Mouse (Mus musculus) left cerebral cortex, adult 9 months (tissue): ENCODE data around the gene Frrs1.

Experiments used
- DNase-seq, 2 experiments: peaks; one replicate each; pipeline ENCODE4 v3.0.0; 2022; ENCODE audit warnings: low spot score in 2 of 2

Gene Frrs1

GRCm38 (mm10) chr3:116906596-116906995, 47.3 kb downstream of the Frrs1 start:
- DNase-seq: no peak

DNA sequence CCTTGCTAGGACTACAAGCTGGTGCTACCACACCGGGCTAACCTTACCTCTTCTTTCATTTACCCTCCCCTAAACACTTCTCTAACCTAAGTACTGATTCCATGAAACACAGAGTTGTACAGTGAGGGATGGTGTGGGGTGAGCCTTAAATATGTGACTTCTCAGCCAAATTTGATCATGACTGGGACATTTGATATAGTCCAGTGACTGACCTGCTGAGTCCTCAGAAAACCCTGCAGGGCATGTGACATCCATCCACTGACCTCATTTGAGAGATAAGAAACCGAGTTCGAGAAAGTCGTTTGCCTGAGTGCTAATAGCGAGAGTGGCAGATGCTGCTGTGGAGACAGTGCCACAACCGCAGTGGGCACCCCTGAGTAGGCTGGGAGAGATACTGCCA, 55.1 kb downstream of the Frrs1 start:
- no peak for DNase-seq

DNA sequence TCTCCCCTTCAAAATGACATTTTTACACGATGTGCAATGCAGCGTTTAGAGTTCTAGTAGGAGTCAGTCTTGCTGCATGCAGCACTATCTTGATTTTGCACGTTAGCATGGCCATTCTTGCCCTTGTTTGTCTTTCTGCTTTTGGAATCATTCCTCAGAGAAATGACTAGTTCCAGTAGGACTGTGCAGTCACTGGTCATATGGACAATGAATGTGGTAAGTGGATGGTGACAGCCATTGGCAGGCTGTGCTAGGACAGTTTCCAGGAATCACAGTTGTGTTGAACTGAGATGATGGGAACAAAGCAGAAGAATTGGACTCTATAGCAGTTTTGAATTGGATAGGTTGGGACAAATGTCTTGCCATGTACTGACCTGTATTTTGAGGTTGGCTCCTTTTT, 55.7 kb downstream of the Frrs1 start:
- DNase-seq: no peak

- no peak for DNase-seq
These were observed 57.8 kb downstream of the Frrs1 start for GRCm38 (mm10) chr3:116917016-116917415.

- no peak for DNase-seq
These were observed 62.3 kb downstream of the Frrs1 start for GRCm38 (mm10) chr3:116921535-116921934.

GRCm38 (mm10) chr3:116923042-116923441, 63.8 kb downstream of the Frrs1 start:
- no peak for DNase-seq

DNA sequence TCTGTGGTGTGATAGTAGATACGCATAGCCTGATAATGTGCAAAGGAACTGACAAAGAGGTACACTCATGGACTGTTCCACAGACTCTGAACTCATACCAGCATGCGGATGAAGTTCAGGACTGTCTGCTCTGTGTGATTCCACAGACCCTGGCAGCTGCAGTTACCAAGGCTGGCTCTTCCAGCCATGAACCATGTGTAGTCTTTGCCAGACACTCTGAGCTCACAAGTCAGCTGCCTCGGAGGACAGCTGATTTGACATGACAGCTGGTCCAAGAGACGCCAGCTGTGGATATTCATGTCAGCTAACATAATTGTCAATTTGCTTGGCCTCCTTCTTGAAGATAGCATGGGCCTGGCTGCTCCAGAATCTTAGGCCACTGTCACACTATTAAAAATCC, 69.7 kb downstream of the Frrs1 start:
- no peak for DNase-seq

DNA sequence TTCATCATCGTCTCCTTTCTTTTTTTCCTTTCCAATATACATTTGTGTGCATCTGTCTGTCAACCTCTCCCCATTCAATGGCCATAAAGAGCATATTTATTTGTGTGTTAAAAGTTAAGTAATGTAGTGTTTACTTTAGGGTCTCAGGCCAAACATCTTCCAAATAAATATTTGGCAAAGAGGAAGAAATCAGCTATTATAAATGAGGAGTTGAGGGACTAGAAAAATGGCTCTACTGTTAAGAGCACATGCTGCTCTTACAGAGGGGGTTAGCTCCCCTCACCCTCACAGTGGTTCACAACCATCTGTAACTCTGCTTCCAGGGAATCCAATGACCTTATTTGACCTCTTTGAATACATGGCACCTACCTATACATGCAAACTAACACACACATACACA, 73.9 kb downstream of the Frrs1 start:
- no peak for DNase-seq

DNA sequence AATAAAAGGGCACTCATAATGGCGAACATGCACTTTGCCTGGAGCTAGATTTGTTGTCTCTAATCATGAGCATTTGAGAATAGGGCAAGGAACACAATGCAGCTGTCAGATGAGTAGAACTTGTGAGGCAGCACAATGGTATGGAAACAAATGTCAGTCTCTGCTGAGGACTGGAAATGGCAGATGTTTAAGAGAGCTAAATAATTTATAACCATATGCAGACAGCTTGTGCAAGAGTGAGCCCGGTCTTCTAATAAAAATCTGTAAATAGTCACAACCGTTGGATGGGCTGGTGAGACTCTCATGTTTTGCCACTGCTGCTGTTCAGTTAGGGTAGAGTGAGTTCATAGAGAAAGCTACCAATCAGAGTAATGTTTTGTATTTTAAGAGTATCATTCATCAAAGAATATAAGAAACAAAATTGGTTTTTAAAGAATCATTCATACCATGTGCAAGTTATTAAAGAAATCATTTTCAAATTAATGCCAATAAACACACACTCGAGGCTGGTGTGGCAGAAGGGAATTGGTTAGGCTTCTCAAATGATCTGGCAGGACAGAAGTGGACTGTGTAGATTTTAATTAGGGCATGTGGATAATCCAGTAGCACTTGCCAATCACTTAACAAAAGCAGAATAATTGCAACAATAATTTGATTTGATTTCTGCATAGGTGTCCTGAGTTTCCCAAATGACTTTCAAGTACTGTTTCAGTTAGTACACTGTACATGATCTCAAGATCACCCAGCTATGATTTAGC, 77.8 kb downstream of the Frrs1 start:
- DNase-seq: no peak

- peak; percentile 25 to 66 for DNase-seq
These were observed 81.7 kb downstream of the Frrs1 start for GRCm38 (mm10) chr3:116940804-116941558.

DNA sequence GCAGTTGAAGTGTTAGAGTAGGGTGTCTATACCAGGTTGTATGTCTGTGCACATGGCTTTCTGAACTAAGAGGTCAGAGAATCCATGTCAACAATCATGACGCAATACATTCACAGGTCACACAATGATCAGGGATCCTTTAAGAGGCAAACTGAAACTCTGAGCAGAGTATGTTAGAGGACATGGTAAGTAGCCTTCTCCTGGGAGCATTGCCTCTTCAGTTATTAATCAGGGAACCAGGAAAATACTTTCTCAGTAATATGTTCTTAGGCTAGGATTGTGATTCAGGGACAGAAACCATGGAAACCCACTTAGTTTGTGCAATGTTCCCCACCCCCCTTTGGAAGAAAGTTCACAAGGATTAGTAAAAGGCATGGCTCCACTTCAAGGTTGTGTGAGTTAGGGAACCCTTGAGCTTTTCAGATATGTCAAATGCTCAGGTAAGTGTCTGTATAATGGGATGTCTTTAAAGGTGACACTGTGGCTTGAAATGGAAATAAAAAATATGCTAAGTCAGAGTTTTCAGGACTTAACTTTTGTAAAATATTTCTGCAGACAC, 82.4 kb downstream of the Frrs1 start:
- DNase-seq: no peak

DNA sequence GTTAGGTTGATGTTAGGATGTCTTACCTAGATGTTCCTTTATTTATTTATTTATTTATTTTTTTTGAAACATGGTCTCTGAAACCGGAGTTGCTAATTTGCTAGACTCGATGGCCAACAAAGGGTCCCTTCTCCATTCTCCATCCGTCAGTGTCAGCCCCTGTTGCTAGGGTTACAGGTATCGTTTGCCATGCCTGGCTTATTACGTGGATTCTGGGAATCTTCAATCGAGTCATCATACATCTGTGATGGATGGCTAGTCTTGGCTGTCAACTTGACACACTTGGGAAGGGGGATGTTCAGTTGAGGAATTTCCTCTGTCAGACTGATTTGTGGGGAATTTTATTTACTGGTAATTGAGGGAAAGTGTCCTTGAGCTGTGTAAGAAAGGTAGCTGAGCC, 83.5 kb downstream of the Frrs1 start:
- DNase-seq: no peak

- DNase-seq: peak in 1 of 2 experiments; percentile 55
These were observed 84.2 kb downstream of the Frrs1 start for GRCm38 (mm10) chr3:116943422-116943821.

GRCm38 (mm10) chr3:116946476-116946875, 87.2 kb downstream of the Frrs1 start:
- DNase-seq: no peak

DNA sequence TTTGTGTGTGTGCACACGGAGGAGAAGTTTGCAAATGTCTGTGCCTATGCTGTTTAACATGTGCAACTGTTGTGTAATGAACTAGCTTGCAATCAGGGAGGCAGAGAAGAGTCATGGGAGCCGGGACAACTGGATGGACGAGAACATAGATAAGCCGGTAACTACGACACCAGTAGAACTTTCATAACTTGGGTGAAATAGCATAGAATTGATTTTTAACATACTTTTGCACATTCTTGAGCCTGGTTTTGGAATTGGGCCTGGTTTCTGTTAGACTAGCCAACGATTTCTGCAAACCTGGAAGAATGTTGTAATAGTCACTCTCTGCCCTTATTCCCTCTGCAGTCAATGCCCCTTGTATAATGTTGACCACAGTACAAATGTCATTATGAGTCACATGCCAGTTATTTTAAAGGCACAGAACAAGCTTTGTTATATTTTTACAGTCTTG, 91.4 kb downstream of the Frrs1 start:
- DNase-seq: no peak

DNA sequence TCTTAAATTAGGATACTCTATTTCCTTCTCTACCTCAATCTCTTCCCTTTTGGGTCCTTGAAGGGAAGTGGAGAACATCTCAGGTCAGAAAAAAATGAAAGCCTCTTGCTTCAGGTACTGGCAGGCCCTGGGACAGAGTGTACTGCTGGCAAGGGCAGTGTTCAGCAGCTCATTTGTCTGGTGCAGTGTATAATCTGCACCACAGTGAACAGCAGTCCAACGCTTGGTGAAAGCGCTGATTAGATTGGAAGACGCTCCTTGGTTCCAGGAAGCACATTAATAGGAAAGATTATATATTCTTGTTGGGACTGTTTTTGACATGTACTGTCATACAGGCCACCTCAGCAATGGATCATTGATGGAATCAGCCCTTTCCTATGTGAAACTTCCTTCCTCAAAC, 92.2 kb downstream of the Frrs1 start:
- DNase-seq: no peak

DNA sequence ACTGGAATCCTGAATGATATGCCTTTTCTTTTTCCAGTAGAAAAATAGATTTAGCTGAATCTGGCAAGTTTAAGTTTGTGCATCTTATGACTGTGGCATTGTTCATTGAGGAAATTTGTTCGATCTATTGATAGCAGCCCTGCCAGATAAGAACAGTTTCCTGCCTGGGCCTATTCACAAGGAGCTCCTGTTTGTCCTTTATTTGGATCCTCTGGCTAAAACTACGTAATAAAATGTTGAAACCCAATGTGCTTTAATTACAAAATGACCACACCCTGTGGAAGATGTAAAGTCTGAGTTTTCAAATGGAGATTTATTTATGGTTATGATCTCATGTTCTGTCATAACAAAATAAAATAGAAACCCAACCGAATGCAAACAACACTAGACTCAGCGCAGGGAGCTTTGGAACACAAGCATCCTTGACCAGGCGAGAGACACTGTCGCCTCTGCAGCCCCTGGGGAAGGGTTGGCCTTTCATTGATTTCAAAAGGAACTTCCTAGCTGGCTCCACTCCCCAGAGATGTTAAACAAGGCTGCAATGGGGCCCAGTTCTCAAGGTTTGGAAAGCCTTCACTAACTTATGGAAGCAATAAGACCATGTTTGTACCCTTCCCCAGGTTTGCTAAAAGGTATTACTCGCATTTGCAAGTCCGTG, 93.1 kb downstream of the Frrs1 start:
- no peak for DNase-seq

DNA sequence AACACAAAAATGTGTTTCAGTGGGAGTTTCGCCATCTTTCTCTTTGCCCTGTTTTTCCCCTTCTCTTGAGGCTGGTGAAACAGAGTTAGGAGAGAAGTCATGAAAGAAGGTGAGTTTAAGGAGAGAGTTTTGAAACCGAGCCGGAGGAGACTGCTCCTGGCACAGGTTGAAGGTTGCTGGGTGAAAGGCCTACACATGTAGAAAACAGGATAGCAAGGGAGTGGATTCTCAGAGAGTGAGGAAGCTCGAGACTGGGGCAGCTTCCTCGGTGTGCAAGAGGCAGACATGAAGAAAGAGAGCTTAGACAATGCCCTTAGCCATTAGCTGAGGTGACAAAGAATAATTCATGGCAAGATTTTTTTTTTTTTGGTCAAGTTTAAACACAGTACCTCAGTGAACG, 94.1 kb downstream of the Frrs1 start:
- DNase-seq: no peak

DNA sequence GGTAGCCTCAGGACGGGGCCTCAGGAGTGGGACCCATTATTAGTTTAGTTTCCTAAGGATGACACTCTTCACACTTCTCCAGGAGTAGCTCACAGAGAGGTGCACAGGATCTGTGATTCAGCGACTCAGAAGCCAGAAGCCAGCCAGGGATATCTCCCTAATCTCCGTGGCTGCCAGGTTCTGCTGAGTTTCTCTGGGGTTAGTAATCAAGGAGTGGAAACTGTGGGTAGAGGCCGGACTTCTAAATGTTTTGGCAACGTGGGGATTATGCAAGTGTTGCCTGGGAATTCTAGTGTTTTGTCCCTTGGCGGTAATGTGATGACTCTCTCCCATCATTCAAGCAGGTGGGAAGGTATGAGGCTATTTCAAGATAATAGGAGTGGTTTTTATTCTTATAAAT, 95.8 kb downstream of the Frrs1 start:
- DNase-seq: no peak
